Mouse (Mus musculus) stomach, embryonic 16.5 days (tissue): Measurements from ENCODE around the gene Pih1d1. TPM values are rescaled to one million over a fixed set of nuclear protein-coding genes. Genes with fewer than 3 reads are reported as not detected.

Experiments
- ATAC-seq: fragments of 200-750 bp; cut with Nextera tagmentation; 2 replicates; pipeline ENCODE4 v1.8.0; 2017; ENCODE audit warnings: moderate number of reproducible peaks, moderate TSS enrichment; ENCODE audit not compliant: insufficient read depth, low FRiP score
- H3K27ac ChIP-seq: fragments of 300-500 bp; sonication (generic); 2 replicates; pipeline ENCODE4 v1.5.1; 2014; ENCODE audit warnings: low read length
- H3K27me3 ChIP-seq: fragments of 300-500 bp; sonication (generic); 2 replicates; pipeline ENCODE4 v1.6.1; 2014; ENCODE audit warnings: low read length, control low read depth, mixed read lengths; ENCODE audit not compliant: control insufficient read depth, insufficient read depth
- H3K36me3 ChIP-seq: fragments of 300-500 bp; sonication (generic); 2 replicates; pipeline ENCODE4 v1.6.1; 2014; ENCODE audit warnings: low read length; ENCODE audit not compliant: control insufficient read depth, insufficient read depth
- H3K4me1 ChIP-seq: fragments of 300-500 bp; sonication (generic); 2 replicates; pipeline ENCODE4 v1.6.1; 2014; ENCODE audit warnings: low read length, control low read depth, mixed read lengths; ENCODE audit not compliant: control insufficient read depth, insufficient read depth
- H3K4me2 ChIP-seq: fragments of 300-500 bp; sonication (generic); 2 replicates; pipeline ENCODE4 v1.6.1; 2014; ENCODE audit warnings: low read depth, low read length, mixed read lengths
- H3K4me3 ChIP-seq: fragments of 300-500 bp; sonication (generic); replicated peaks from 2 replicates; pipeline ENCODE4 v1.5.1; 2014; ENCODE audit warnings: mild to moderate bottlenecking, low read length
- H3K9ac ChIP-seq: fragments of 300-500 bp; sonication (generic); 2 replicates; pipeline ENCODE4 v1.6.1; 2014; ENCODE audit warnings: low read length
- H3K9me3 ChIP-seq: fragments of 300-500 bp; sonication (generic); replicated peaks from 2 replicates; pipeline ENCODE4 v1.6.1; 2016; ENCODE audit warnings: low read length, control low read depth; ENCODE audit not compliant: control insufficient read depth
- WGBS: fragments of 180-500 bp; shearing (Covaris S2); extraction: QIAGEN DNeasy Blood & Tissue Kit; methylation state at CpG from one replicate; pipeline ENCODE4 v1.1.7; 2014; 5-methylcytosine and 5-hydroxymethylcytosine counted together
- polyA plus RNA-seq: library from polyadenylated mRNA; unstranded; fragments of >200 nt; fragmentation: Nextera tagmentation; extraction: Ambion mirVana; gene quantifications from 2 replicates; pipeline ENCODE4 v1.2.1, GENCODE M21; 2015

The Pih1d1 gene
- polyA plus RNA-seq, 1 experiment from 2014 or later = 81.9 TPM

DNA sequence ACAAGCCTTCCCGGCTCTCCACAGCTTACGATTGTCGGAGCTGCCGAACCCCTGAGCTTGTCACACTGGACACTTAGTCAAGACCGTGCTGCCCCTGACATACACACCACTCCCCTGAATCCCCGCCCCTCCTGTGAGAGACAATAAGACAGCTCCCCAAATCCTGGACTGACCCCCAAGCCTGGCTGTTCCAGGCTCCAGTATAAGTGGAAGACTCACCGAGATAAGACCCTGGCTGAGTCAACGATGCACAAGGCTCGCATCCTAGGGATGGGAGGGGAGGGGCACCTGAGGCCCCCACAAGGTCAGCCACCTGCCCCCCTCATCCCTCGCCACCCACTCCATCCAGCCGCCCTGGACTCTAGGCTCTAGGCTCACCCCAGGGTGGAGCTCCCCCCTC, 22.3 kb upstream of the Pih1d1 start:
- ATAC-seq = no peak
- peaks cover 4% of the 10 kb centered on the region for H3K36me3 ChIP-seq
- no peaks in the 10 kb centered on the region for H3K27me3 ChIP-seq
- H3K4me1 ChIP-seq = peaks cover 16% of the 10 kb centered on the region
- no peak overlapping the region for H3K9ac ChIP-seq
- 68% methylated on average over 11 of the region's 11 CpGs for WGBS
- no peak overlapping the region for H3K4me2 ChIP-seq
- H3K4me3 ChIP-seq = no peak overlapping the region
- H3K9me3 ChIP-seq = peaks cover 4% of the 10 kb centered on the region; the same call in 1 of the 2 replicates
- H3K27ac ChIP-seq = no peak overlapping the region

DNA sequence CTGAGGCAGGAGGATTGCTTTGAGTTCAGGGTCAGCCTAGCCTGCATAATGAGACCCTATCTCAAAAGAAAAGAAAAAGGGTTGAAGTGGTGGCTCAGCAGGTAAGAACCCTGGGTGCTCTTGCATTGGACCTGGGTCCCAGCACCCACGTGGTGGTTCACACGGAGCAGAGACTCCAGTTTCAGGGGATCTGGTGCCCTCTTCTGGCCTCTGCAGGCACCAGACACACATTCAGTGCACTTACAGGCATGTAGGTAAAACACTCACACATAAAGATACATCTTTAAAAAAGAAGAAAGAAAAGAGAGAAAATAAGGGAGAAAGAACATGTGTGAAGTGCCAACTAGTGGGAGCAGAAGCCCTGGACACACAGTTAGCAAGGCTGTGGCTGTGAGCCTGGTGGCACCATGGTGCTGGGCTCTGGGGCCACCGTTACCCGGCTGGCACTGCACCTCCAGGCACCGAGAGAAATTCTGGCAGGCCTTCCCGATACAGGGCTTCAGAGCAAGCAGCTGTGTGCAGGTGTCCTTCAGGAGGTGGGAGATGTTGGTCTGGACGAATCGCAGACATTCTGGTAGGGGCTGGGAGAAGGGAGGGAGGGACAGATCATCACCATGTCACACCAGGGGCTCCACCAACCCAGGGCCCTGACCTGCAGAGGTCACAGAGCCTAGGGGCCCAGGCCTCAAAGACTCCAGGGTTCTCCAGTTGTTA, 20.5 kb upstream of the Pih1d1 start:
- H3K4me1 ChIP-seq = peaks cover 14% of the 10 kb centered on the region
- H3K36me3 ChIP-seq = no peaks in the 10 kb centered on the region
- no peak overlapping the region for H3K9ac ChIP-seq
- H3K4me2 ChIP-seq = no peak overlapping the region
- no peaks in the 10 kb centered on the region for H3K27me3 ChIP-seq
- H3K4me3 ChIP-seq = no peak overlapping the region
- no peak overlapping the region for H3K27ac ChIP-seq
- ATAC-seq = no peak
- H3K9me3 ChIP-seq = peaks cover 4% of the 10 kb centered on the region; the same call in 1 of the 2 replicates
- 77% methylated on average over 8 of the region's 8 CpGs for WGBS

DNA sequence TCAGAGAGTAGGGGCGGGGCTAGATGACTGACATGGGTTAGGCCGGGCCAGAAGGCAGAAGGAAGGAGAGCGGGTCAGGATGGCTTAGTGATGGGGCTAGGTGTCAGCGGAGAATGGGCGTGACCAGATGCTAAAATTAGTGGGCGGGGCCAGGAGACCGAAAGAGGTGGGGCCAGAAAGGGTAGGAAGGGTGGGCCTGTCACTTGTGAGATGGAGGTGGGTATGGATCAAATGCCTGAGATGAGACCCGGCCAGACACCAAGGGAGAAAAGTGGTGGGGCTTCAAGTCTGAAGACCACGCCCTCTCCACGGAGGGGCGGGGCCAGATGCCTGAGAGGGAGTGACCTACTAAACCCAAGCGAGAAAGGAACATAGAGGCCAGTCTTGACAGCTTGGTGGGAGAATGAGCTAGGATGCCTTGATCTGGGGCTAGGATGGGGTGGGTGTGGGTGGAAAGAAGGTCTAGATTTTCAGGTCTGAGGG, 19.5 kb upstream of the Pih1d1 start:
- H3K36me3 ChIP-seq = no peaks in the 10 kb centered on the region; the same call in 1 of the 2 replicates
- no peak overlapping the region for H3K4me3 ChIP-seq
- 0 out of 2 replicates have a peak, but pooled peaks have one; percentile 12 for ATAC-seq
- no peak overlapping the region for H3K4me2 ChIP-seq
- H3K27ac ChIP-seq = no peak overlapping the region
- H3K9me3 ChIP-seq = peaks cover 4% of the 10 kb centered on the region; the same call in 1 of the 2 replicates
- H3K4me1 ChIP-seq = peaks cover 12% of the 10 kb centered on the region
- H3K27me3 ChIP-seq = no peaks in the 10 kb centered on the region
- no peak overlapping the region for H3K9ac ChIP-seq
- 13% methylated on average over 12 of the region's 12 CpGs for WGBS

DNA sequence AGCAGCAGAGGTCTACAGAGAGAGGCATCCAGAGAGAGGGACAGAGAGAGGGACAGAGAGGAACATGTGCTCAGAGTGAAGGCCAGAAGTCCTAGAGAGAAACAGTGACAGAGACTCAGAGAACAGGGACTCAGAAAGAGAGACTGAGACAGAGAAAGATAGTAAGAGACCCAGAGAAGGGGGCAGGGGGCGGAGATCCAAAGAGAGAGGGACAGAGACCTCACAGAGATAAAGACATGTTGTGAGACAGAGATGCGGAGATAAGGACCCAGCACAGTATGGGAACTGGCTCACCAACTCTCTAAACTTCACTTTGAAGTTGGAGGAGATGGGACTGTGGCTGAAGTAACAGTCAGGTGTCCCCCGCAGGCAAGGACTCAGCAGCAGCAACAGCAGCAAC, 18.7 kb upstream of the Pih1d1 start:
- H3K36me3 ChIP-seq = no peaks in the 10 kb centered on the region; the same call in 1 of the 2 replicates

DNA sequence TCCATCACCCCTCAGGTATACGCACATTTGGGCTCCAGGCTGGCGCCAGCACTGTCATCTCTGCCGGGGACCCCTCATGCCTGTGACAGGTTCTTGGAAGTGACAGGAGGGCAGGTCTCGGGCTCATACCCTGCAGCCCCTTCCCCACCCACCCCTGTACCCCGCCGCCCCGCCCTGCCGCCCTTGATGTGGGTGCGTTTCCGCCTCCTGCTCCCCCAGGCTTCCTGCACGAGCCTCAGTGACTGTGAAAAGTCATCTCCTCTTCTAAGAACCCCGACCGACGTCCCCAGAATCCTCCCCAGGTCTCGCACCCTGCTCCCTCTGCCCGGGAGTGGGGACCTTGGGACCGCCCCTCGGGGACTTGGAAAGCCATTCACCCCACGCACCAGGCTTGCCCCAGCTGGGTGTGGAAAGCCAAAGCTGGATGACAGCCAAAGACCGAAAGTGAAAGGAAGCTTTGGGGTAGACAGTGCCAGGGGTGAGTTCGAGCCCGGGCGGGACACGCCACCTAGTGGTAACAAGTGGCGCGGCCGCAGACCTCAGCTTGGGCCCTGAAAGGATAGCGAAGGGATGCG, 18.0 kb upstream of the Pih1d1 start, which contains the start of the genes Gm45713 and Flt3l:
Gm45713 (minus strand) TSS at position 239 of the 575 bp plus-strand sequence.
Flt3l (minus strand) TSS at position 440 of the 575 bp plus-strand sequence.
- H3K4me2 ChIP-seq = peak within 1 kb of the TSS; percentile 81
- peak within 1 kb of the TSS; percentile 84 for H3K9ac ChIP-seq
- H3K4me1 ChIP-seq = peaks cover 9% of the 10 kb centered on the region
- 3% methylated on average over 29 of the region's 29 CpGs for WGBS
- ATAC-seq = peak; percentile 84
- no peaks in the 10 kb centered on the region; the same call in 1 of the 2 replicates for H3K36me3 ChIP-seq
- H3K27ac ChIP-seq = no peak within 1 kb of the TSS
- no peaks in the 10 kb centered on the region for H3K27me3 ChIP-seq
- H3K4me3 ChIP-seq = peak within 1 kb of the TSS; percentile 75
- H3K9me3 ChIP-seq = peaks cover 4% of the 10 kb centered on the region; the same call in 1 of the 2 replicates

More for the DNA sequence above, 18.7 kb upstream of the Pih1d1 start:
- Histone ChIP-seq H3K27ac (no peak overlapping the region), H3K27me3 (no peaks in the 10 kb centered on the region), H3K9ac (no peak overlapping the region; the same call in 1 of the 2 replicates), H3K4me1 (peaks cover 9% of the 10 kb centered on the region), H3K9me3 (peaks cover 4% of the 10 kb centered on the region; the same call in 1 of the 2 replicates), H3K4me3 (peak overlapping the region; percentile 75), H3K4me2 (peak overlapping the region; percentile 81)
- 77% methylated on average over 3 of the region's 3 CpGs for WGBS
- ATAC-seq = no peak

DNA sequence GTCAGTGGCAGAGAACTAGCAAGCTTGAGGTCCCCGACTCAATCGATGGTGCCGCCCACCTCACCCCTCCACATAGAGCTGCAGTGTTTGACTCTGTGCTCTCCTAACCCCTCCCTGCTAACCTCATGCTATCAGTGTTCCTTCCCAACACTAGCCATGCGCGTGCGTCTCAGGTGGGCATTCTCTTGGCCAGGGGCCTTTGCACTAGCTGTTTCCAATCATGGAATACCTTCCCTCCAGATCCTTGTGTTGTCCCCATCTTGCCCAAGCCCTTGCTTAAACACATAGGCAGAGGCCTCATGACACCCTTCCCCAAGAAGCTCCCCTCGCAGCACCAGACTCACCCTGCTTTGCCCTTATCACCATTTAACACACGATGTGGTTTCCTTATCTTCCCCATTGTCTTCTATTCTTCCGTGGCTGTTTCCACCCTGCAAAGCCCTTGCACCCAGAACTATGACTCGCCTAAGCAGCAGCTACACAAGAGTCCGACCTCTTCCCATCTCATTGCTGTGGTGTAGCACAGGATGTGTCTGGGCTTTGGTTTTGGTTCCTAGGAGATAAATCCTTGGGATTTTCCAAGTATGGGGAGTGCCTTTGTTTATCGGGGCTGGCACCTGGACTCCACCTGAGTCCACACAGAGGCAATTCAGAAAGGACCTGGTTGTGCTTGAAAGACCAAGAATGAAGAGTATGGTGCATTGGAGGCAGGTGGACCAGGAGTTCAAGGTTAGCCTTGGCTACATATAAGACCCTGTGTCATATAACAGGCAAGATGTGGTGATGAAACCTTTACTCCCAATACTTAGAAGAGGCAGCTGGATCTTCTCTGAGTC, 16.7 kb upstream of the Pih1d1 start:
- Histone ChIP-seq H3K9me3 (peaks cover 4% of the 10 kb centered on the region; the same call in 1 of the 2 replicates), H3K9ac (no peak overlapping the region), H3K4me2 (no peak overlapping the region), H3K4me3 (no peak overlapping the region), H3K27me3 (no peaks in the 10 kb centered on the region), H3K27ac (no peak overlapping the region), H3K4me1 (peaks cover 9% of the 10 kb centered on the region), H3K36me3 (no peaks in the 10 kb centered on the region; the same call in 1 of the 2 replicates)
- ATAC-seq = no peak
- 63% methylated on average over 12 of the region's 12 CpGs for WGBS

DNA sequence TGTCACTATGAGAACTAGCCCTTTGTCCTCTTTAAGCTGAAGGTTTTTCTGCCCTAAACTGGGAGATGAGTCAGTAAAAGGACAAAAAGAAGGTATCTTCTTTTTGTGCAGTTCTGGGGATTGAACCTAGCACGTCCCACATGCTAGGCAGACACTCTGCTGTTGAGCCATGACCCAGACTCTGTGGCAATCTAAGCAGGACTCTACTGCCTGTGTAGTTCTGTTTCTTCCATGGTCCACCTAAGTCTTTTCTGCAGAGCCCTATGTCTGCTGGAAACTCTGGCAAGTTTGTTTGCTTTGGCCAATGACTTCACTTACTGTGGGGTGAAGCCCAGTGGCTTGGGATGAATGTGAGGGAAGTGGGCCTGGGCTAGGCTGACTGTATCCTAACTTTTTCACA, 15.7 kb upstream of the Pih1d1 start:
- Histone ChIP-seq H3K4me1 (peaks cover 9% of the 10 kb centered on the region), H3K4me2 (no peak overlapping the region), H3K36me3 (no peaks in the 10 kb centered on the region; the same call in 1 of the 2 replicates), H3K27me3 (no peaks in the 10 kb centered on the region), H3K9ac (no peak overlapping the region), H3K4me3 (no peak overlapping the region), H3K27ac (no peak overlapping the region), H3K9me3 (peaks cover 1% of the 10 kb centered on the region; the same call in 1 of the 2 replicates)
- no peak for ATAC-seq
- WGBS = 90% methylated on average over 1 of the region's 1 CpGs

DNA sequence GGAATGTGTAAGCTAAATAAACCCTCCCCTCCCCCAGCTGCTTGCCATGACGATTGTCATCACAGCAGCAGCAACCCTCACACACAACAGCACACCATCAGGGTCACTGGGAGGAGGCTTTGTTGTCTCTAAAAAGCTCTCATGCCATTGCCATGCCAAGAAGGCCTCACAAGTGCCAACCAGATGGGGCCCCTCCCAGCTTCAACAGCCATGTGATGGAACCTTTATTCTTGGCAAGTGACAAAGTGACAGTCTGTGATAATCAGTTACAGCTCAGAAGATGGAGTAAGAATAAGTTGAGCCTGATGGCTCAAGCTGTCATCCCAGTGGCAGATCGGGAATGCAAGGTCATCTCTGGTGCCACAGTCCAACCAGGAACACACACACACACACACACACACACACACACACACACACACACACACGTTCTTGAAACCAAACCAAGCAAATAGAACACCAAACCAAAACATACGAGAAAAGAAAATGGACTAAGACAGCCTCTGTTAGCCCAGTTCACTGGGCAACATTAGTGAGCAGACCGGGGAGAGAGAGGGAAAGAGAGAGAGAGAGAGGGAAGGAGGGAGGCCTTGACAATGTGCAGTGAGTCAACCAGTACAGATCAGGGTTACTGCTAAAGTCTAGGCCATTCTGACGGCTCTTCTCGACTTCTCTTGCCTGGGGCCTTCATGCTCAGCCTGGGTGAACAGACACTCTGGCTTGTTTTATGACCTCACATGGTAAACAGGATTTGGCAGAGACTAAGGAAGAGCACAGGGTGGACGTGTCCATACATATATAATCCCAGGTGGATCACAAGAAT, 14.0 kb upstream of the Pih1d1 start:
- H3K4me3 ChIP-seq = no peak overlapping the region
- no peak overlapping the region for H3K27ac ChIP-seq
- no peak for ATAC-seq
- no peaks in the 10 kb centered on the region; the same call in 1 of the 2 replicates for H3K36me3 ChIP-seq
- H3K27me3 ChIP-seq = no peaks in the 10 kb centered on the region
- 72% methylated on average over 8 of the region's 8 CpGs for WGBS
- H3K4me1 ChIP-seq = peaks cover 9% of the 10 kb centered on the region; the same call in 1 of the 2 replicates
- H3K9me3 ChIP-seq = no peaks in the 10 kb centered on the region
- no peak overlapping the region for H3K9ac ChIP-seq
- H3K4me2 ChIP-seq = no peak overlapping the region
